Mouse (Mus musculus): Measurements from ENCODE around the gene Vps11.
"Not testable (repeated sequence)": the region's sequence is repeated elsewhere in the genome, so short reads cannot be mapped to it uniquely, and the experiment has no call there.

The Vps11 gene

DNA sequence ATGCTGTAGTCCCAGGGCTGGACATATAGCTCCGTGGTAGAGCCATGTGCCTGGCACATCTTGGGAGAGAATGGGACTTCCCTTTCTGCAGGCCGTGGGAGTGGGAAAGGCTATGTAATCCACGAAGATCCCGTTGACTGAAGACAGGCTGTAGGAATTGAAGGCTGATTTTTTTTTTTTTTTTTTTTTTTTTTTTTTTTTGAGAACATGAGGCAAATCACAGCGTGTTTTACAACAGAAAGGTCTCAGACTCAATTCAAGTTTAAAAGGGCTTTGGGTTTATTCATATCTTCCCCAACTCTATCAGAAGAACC is 25.4 kb downstream of the Vps11 start:
- in situ Hi-C loops (cut with MboI, MseI) = loop anchor here (10.0 kb wide), 1 partner anchor 1649 kb away; no protein-coding TSS in a partner anchor

DNA sequence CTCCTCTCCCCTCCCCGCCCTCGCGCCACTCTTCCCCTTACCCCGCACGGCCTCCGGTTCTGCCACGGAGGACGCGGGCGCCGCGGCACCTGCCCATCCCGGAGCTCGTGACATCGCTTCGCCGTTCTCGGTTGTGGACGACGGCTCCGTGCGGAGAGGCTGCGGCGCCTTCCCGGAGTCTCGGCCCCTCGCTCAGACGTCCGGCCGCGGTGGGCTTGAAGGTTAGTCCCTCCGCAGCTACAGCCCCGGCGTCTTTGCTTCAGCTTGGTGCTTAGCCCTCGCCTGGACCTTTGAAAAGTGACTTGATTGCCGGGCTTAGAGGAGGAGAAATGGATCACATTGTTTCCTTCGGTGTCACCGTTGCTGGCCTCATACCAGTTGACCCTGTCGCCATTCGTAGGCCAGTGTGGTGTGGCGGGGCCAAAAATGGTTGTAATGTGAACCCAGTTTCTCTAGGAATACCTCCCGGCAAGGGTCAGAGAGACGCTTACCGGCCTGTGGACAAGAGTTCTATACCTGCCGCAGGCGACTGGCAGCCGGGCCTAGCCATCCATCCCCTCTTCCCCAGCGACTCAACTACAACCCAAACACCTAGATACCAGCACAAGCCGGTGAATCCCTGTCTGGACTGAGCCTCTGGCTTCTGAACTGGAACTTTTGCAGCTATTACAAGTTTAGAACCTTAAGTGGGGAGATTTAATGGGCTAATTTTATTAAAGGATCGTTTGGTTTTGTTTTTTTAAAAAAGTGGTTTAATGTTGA is 26.0 kb downstream of the Vps11 start:
- in situ Hi-C loops (cut with MboI, MseI) = loop anchor here (10.0 kb wide), 1 partner anchor 1649 kb away; no protein-coding TSS in a partner anchor

DNA sequence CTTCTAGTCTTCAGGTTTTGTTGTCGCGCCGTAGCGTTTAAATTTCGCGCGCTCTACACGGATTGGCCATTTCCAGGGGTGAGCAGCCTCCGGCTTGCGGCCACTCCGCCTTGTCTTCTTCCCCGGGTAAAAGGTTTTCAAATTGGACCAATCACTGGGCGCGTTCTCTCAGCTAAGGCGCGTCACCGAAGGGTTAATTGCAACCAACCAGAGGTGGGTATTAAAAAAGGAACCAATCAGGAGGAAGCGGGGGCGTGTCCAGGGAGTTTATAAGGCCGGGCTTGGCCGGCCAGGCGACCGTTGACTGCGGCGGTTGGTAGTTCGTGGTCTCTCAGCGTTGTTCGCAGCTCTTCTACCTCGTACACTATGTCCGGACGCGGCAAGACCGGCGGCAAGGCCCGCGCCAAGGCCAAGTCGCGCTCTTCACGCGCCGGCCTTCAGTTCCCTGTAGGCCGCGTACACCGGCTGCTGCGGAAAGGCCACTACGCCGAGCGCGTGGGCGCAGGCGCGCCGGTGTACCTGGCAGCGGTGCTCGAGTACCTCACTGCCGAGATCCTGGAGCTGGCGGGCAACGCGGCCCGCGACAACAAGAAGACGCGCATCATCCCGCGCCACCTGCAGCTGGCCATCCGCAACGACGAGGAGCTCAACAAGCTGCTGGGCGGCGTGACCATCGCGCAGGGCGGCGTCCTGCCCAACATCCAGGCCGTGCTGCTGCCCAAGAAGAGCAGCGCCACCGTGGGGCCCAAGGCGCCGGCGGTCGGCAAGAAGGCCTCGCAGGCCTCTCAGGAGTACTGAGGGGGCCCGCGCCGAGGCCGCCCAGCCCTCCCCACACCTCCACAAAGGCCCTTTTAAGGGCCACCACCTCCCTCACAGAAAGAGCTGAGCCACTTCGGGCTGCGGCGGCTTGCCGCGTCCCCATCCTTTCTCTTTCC is 26.8 kb downstream of the Vps11 start, which contains the start of gene H2afx:
H2afx (plus strand) TSS at position 299 of the 935 bp plus-strand sequence.
- in situ Hi-C loops (cut with MboI, MseI) = loop anchor here (10.0 kb wide), 1 partner anchor 1650 kb away; no protein-coding TSS in a partner anchor

DNA sequence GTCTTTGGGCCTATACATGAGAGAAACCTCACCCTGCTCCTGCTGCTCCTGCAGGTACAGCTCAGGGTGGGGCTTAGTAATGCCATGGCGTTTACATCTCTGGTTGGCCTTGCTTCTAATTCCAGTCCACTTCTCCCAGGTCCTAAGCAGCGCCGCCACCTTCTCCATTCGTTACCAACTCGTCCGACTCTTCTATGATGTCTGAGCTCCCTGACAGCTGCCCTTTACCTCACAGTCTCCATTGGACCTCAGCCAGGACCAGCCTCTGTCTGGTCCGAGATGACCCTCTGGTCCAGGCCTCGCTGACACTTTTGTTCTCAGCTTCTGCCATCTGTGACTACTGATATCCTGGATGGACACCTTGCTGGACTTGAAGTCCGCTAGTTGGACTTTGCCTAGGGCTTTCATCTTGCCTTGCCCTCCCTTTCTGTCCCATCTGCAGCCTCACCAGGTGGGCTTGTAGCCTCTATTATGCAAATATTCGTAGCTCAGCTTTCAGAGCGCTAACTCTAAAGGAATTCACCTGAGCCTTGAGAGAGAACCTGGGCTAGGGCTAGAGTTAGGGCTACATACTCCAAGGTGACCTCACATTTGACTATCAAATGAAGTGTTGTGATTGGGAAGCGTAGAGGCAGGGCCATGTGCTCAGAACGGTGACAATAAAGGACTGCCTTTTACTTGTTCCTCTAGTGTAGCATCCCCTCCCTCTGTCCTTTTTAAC is 28.4 kb downstream of the Vps11 start:
- in situ Hi-C loops (cut with MboI, MseI) = loop anchor here (10.0 kb wide), 1 partner anchor 1652 kb away; no protein-coding TSS in a partner anchor

DNA sequence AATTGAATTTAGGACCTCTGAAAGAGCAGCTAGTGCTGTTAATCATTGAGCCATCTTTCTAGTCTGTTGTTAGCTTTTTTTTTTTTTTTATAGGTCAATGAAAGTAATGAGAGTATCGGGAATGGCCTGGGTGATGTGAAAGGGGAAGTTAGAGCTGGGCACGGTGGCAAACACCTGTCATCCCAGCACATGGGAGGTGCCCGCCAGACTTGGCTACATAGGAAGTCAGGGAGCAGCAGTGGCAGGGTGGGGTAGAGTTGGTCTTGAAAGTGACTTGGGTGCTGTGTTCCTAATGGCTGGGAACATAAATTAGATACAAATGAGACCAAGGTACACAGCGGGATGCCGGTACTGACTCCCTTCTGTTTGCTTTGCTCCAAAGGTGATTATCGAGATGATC is 30.7 kb downstream of the Vps11 start:
- in situ Hi-C loops (cut with MboI, MseI) = loop anchor here (10.0 kb wide), 1 partner anchor 1654 kb away; no protein-coding TSS in a partner anchor

DNA sequence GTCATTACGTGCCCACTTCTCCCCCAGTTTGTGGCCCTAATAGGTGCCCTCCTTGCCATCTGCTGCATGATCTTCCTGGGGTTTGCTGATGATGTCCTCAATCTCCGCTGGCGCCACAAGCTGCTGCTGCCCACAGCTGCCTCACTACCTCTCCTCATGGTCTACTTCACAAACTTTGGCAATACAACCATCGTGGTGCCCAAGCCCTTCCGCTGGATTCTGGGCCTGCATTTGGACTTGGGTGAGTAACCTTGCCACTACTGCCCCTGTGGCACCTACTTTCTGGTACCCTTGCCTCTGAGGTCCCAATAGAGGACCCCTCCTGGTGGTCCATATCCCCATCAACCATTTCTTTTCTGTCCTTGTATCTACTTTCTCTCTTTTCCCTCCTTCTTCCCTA is 33.5 kb downstream of the Vps11 start:
- in situ Hi-C loops (cut with MboI, MseI) = no loop called here

DNA sequence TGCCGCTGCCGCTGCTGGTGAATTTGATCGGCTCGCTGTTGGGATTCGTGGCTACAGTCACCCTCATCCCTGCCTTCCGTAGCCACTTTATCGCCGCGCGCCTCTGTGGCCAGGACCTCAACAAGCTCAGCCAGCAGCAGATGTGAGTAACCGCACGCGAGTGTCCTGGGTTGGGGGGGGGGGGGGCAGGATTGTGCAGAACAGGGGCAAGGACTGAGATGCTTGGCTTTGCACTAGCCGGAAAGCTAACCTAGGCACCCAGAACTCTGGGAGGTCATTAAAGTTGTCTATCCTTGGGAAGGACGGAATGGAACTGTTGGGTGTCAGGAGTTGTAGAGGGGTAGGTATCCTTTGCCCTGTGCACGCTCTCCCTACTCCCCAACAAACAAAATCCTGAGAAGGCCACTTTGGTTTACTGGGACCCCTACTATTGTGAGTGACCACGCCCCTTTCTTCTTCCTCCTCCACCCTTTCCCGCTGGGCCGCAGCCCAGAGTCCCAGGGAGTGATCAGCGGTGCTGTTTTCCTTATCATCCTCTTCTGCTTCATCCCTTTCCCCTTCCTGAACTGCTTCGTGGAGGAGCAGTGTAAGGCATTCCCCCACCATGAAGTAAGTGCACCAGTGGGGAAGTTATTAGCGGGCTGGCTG is 34.3 kb downstream of the Vps11 start:
- in situ Hi-C loops (cut with MboI, MseI) = no loop called here

DNA sequence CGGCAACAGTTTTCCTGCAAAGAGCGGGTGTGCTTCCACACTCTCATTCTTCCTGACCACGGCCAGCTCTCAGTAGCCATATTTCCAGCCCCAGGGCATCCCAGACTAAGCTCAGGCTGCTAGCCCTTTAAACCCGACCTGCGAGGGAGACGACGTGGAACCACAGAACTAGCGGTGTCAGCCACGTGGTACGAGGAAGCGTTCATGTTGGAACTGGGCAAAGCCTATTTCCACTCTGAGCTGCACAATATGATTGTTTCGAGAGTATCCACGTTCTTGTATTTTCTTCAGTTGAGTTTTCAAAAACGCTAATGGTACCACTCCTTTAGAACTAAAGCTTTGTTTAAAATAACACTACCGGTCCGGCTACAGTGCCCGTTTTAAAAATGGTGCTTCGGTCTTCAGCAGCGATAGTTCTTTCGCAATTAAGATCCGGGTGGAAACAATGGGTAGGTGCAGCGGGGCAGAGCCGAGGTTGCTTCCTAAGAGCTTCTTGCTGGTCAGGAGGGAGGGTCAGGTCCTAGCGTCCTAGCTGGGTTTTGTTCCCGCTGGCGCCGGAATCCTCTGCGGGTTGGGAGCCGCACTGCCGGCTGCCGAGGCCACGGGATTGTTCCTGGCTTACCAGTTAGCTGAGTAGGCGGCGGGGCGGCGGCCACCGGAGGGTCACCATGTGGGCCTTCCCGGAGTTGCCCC is 35.0 kb downstream of the Vps11 start:
- in situ Hi-C loops (cut with MboI, MseI) = no loop called here

DNA sequence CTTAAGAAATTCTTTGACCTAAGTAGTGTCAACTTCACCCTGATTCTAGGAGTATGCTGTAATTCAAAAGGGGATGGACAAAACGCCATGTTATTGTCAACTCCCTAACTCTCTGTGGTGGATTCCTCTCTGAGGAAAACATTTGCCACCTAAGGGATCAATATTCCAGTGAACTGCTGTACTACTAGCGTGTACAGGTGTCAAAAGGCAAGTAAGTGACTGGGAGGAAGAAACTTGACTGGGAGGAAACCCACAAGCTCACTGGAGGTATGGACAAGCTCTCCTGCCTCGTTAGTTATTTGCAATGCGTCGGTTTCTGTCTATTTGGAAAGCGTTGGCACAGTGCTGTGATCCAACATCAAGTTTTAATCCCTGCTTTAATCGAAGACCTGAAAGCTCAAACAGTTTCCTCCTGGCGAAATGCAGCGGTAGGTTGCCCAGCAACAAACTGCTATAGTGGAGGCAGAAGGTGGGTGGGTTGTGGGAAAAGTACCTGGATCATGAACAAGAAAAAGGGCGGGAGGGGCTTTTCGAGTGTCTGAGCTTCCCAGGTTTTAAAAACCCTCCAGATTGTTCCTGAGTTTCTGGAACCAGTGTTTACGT is 35.6 kb downstream of the Vps11 start, which contains the start of gene Dpagt1:
Dpagt1 (plus strand) TSS at position 252 of the 603 bp plus-strand sequence.
- in situ Hi-C loops (cut with MboI, MseI) = no loop called here

DNA sequence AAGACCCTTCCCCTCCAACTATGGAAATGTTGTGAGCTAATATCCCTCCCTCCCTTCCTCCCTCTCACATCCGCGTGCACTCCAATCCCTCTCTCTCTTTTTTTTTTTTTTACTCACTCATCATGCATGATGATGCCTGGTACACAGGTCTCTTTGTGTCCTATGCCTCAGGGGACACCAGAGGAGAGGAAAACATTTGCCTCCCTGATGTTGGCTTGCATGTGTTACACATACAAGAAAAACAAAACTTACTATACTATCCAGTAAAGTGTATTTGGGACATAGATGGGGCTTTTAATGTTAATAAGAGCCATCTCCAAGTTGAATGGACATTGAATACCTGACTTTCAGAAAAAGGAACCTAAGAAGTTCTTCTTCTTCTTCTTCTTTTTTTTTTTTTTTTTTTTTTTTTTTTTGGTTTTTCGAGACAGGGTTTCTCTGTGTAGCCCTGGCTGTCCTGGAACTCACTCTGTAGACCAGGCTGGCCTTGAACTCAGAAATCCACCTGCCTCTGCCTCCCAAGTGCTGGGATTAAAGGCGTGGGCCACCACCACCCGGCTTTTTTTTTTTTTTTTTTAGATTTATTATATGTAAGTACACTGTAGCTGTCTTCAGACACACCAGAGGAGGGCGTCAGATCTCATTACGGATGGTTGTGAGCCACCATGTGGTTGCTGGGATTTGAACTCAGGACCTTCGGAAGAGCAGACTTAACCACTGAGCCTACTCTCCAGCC is 36.3 kb downstream of the Vps11 start:
- in situ Hi-C loops (cut with MboI, MseI) = not testable (repeated sequence)

DNA sequence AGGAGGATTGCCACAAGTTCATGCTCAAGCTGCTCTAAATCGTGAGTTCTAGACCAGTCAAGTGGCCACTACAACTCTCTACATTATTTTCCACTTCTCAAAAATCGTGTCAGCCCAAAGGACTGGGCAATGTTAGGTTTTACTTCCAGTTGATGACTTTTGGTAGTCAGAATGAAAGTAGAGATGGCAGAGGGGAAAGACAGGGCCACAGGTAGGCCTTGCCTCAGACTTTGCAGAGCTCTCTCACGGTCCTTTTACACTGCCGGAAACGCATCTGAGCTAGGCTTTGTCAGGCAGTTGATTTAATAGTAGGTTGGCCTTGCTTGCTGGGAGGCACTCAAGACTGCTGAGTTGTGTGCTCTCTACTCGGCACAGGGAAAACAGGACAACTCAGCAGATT is 37.3 kb downstream of the Vps11 start:
- in situ Hi-C loops (cut with MboI, MseI) = no loop called here

DNA sequence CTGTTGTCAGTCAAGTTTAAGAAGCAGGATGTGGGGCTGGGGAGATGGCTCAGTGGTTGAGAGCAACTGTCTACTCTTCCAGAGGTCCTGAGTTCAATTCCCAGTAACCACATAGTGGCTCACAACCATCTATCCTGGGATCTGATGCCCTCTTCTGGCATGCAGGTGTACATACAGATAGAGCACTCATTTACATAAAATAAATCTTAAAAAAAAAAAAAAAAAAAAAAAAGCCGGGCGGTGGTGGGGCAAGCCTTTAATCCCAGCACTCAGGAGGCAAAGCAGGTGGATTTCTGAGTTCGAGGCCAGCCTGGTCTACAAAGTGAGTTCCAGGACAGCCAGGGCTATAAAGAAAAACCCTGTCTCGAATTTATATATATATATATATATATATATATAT is 37.8 kb downstream of the Vps11 start:
- in situ Hi-C loops (cut with MboI, MseI) = not testable (repeated sequence)

DNA sequence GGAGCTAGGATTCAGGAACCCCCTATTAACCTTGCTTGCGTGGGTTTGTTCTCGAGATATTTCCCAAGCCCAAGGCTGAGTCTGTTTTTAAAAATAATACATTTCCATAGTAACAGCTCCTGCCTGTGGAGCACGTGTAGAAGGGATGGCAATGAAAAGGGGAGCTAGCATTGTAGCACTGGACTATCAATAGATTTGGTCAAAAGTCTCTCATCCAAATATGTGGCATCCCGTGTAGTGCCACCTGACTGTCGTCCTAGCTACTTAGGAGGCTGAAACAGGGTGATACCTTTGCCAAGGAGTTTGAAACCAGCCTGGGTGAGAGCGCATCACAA is 40.7 kb downstream of the Vps11 start:
- in situ Hi-C loops (cut with MboI, MseI) = no loop called here

DNA sequence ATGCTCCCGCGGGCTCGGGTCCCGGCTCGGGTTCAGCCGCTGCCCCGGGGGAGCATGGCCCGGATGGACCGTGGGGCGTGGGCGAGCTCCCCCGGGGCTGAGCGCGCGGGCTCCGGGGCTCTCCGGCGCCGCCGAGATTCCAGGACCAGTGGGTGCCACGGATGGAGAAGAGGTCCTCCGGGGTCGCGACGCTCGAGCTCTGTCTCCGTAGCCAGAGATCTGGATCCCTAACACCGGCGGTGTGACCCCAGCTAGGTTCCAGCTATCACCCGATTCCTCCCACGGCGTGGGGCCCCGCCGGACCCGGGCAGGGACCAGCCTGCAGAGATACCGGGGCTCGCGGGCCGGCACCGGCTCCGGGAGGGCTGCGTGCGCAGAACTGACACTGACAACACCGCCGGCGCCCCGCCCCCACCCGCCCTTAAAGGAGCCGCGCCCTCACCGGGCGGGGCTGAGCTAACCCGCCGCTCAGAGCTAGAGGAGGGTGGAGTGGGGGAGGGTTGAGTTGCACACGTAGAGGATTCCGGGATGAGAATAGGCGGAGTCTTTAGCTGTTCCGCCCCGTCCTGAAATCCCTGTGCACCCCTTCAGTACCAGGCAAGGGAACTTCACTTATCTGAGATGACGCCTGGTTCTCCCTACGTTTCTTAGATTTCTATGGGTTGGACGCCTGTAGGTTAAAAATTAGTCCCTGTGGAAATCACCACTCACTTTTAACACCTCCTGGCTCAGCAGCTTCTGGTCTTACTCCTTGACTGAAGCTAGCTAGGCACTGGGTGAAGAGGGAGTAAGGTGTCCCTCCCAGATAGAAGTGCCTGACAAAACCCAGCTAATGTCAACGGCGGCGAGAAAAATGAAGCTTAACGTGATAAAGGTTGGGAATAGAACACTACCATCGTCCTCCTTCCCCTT is 41.3 kb downstream of the Vps11 start, which contains the start of gene C2cd2l:
C2cd2l (minus strand) TSS at position 399 of the 912 bp plus-strand sequence.
- in situ Hi-C loops (cut with MboI, MseI) = no loop called here

DNA sequence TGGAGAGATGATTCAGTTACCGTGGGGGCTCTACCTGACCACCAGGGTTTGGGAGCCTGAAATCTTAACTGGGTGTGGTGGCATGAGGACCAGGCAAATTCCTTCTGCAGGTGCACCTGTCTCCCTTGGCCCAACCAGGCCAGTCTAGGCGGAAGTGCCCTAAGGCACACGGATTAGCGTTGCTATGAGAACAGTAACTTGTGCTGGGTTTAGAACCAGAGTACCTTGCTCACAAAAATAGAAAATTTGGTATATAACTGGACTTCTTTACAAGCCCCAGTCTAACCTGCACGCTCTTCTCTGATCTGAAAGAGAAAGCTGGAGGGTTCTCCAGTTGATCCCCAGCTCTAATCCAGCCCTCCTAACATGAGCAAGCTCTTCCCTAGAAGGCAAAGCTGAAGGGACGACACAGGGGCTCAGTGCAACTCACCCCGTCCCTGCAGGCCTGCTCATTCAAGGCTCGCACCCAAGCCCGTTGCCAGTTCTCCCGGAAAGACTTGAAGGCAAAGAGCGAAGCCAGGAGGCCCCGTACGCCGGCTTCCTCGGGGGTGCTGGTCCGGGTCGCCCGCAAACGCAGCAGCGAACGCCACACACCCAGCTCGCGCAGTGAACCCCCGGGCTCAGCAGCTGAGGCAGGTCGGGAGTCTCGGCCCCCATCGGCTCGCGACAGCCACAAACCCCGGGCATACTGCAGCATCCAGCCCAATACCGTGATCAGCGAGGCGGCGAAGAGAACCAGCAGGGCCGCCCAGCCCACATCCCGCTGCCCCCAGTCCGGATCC is 42.2 kb downstream of the Vps11 start:
- in situ Hi-C loops (cut with MboI, MseI) = no loop called here

DNA sequence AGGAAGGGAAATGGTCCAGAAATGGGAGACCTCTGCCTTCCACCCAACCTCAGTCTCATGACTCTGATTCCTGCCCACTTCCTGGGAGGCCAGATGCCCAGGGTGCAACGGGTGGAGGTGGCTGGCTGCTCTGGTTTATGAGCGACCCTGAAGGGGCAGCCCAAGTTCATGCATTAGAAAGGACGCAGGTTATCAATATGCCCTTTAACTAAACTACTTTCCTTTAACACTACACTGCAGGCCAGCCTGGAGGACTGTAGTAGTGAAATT is 42.7 kb downstream of the Vps11 start:
- in situ Hi-C loops (cut with MboI, MseI) = no loop called here

DNA sequence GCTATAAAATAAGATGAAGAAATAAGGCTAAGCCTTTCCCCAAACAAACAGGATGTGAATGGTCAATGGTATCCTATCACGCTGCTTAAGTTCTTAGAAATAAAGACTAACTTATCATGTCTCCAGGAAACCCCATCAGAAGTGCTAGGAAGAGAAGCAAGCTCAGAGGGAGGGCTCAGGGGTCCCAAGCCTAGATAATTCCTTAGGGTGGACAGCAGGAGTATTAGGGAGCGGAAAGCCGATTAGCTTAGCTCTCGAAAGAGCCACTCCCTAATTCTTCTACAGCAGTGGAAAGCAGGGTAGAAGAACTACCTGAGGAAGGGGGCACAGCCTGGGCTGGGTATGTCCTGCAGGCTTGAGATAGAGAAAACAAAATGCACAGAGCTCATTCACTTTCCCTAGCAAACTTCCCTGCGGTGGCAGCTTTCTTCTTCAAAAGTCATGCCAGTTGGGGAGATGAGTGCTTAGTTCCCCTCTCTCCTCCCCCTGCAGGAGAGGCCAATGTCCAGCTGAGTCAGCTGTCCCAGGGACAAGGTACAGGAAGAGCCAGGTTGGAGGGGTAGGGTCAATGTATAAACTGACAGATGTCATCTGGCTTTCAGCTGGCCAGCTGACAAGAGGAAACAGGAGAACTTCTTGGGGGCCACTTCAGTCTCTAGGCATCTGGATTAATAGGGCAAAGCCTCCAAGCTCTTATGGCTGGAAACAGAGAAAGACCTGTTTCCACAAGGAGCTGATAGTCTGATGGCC is 43.2 kb downstream of the Vps11 start:
- in situ Hi-C loops (cut with MboI, MseI) = no loop called here

Data from T-helper 2 cell (primary cell).